Mouse (Mus musculus) retina, adult 2 months (tissue): ENCODE results near the gene Galr3.

Source experiments
- DNase-seq: peaks from one replicate; pipeline ENCODE4 v3.0.0-alpha.2; 2012; ENCODE audit warnings: low read depth, low spot score

Galr3 gene

GRCm38 (mm10) chr15:79052366-79052765 is 10.7 kb downstream of the Galr3 start:
- DNase-seq, result no peak

- no peak for DNase-seq
These were observed 14.9 kb downstream of the Galr3 start for GRCm38 (mm10) chr15:79056601-79057000.

GRCm38 (mm10) chr15:79057850-79058249 is 16.2 kb downstream of the Galr3 start:
- DNase-seq, result no peak

GRCm38 (mm10) chr15:79060887-79061565 is 19.3 kb downstream of the Galr3 start:
- no peak for DNase-seq

GRCm38 (mm10) chr15:79062376-79063159 is 20.9 kb downstream of the Galr3 start, which contains the start of gene Ankrd54:
TSS of gene Ankrd54 (minus strand) at chr15:79062893.
- peak; percentile 99 for DNase-seq

- no peak for DNase-seq
These were observed 21.6 kb downstream of the Galr3 start for GRCm38 (mm10) chr15:79063160-79063740.

GRCm38 (mm10) chr15:79065086-79065770 is 23.5 kb downstream of the Galr3 start:
- no peak for DNase-seq

GRCm38 (mm10) chr15:79066276-79066675 is 24.6 kb downstream of the Galr3 start:
- no peak for DNase-seq

- DNase-seq, result no peak
These were observed 25.9 kb downstream of the Galr3 start for GRCm38 (mm10) chr15:79067631-79068030.

- no peak for DNase-seq
These were observed 26.7 kb downstream of the Galr3 start for GRCm38 (mm10) chr15:79068416-79068815.

- no peak for DNase-seq
These were observed 29.7 kb downstream of the Galr3 start for GRCm38 (mm10) chr15:79071117-79072039.

GRCm38 (mm10) chr15:79073752-79074151 is 32.1 kb downstream of the Galr3 start:
- no peak for DNase-seq

GRCm38 (mm10) chr15:79074446-79074845 is 32.8 kb downstream of the Galr3 start:
- no peak for DNase-seq

- peak; percentile 72 for DNase-seq
These were observed 33.3 kb downstream of the Galr3 start, which contains the start of gene Eif3l for GRCm38 (mm10) chr15:79074913-79075532. TSS of gene Eif3l (plus strand) at chr15:79075179.

GRCm38 (mm10) chr15:79075658-79076365 is 34.1 kb downstream of the Galr3 start:
- no peak for DNase-seq

- no peak for DNase-seq
These were observed 37.9 kb downstream of the Galr3 start for GRCm38 (mm10) chr15:79079567-79079966.

GRCm38 (mm10) chr15:79092284-79092683 is 50.6 kb downstream of the Galr3 start:
- DNase-seq, result no peak
